Comparison of ENCODE assay signal across 7 mouse cellular contexts in genomic region chr19:42430981-42431380, GRCm38 (mm10). TPM values are rescaled to one million over a fixed set of nuclear protein-coding genes. Genes with fewer than 3 reads are reported as not detected.
DNase-seq lines count a peak whose midpoint lies in the region; ATAC-seq lines count a peak whose summit lies in the region.

No protein-coding gene starts in this region.

- H3K9ac ChIP-seq in lung, embryonic 15.5 days, result no peak overlapping the region
- H3K9ac ChIP-seq in forebrain, embryonic 12.5 days, result peak overlapping the region; percentile 73; the same call in 1 of the 2 replicates

- H3K4me1 ChIP-seq in lung, embryonic 15.5 days, result peaks cover 8% of the 10 kb centered on the region
- peaks cover 16% of the 10 kb centered on the region for H3K4me1 ChIP-seq in forebrain, embryonic 12.5 days
- H3K4me1 ChIP-seq in limb, embryonic 10.5 days, result peaks cover 22% of the 10 kb centered on the region

- peak overlapping the region; percentile 55 for H3K4me3 ChIP-seq in lung, embryonic 15.5 days
- peak overlapping the region; percentile 70 for H3K4me3 ChIP-seq in forebrain, embryonic 12.5 days (replicated peaks)
- peak overlapping the region; percentile 68 for H3K4me3 ChIP-seq in limb, embryonic 10.5 days

- H3K36me3 ChIP-seq in lung, embryonic 15.5 days, result no peaks in the 10 kb centered on the region
- no peaks in the 10 kb centered on the region for H3K36me3 ChIP-seq in forebrain, embryonic 12.5 days (replicated peaks)
- no peaks in the 10 kb centered on the region for H3K36me3 ChIP-seq in limb, embryonic 10.5 days

- H3K4me2 ChIP-seq in lung, embryonic 15.5 days, result peak overlapping the region; percentile 92
- H3K4me2 ChIP-seq in forebrain, embryonic 12.5 days, result peak overlapping the region; percentile 83

- H3K27ac ChIP-seq in lung, embryonic 15.5 days, result no peak overlapping the region
- no peak overlapping the region for H3K27ac ChIP-seq in forebrain, embryonic 12.5 days
- H3K27ac ChIP-seq in limb, embryonic 10.5 days, result no peak overlapping the region

- ATAC-seq in lung, embryonic 15.5 days (ENCODE audit: borderline replicate concordance, extremely low read depth, low FRiP score, low TSS enrichment), result peak; percentile 5; the same call in 1 of the 2 replicates
- ATAC-seq in forebrain, embryonic 12.5 days (ENCODE audit: low FRiP score), result no peak
- ATAC-seq in erythroblast, adult 5-6 weeks (replicated peaks; ENCODE audit: low FRiP score, poor library complexity, severe bottlenecking), result no peak
- ATAC-seq in erythroid progenitor cell, adult 5-6 weeks (replicated peaks; ENCODE audit: low FRiP score, poor library complexity, severe bottlenecking), result no peak

- H3K9me3 ChIP-seq in lung, embryonic 15.5 days, result no peaks in the 10 kb centered on the region
- H3K9me3 ChIP-seq in forebrain, embryonic 12.5 days, result no peaks in the 10 kb centered on the region
- H3K9me3 ChIP-seq in limb, embryonic 10.5 days (replicated peaks), result no peaks in the 10 kb centered on the region

- H3K27me3 ChIP-seq in lung, embryonic 15.5 days, result peaks cover 69% of the 10 kb centered on the region
- peaks cover 60% of the 10 kb centered on the region for H3K27me3 ChIP-seq in forebrain, embryonic 12.5 days
- peaks cover 80% of the 10 kb centered on the region for H3K27me3 ChIP-seq in limb, embryonic 10.5 days (ENCODE audit: low read depth, poor library complexity, severe bottlenecking)

- 4% methylated on average over 19 of the region's 19 CpGs for WGBS in lung, embryonic 15.5 days
- WGBS in forebrain, embryonic 12.5 days, result 2% methylated on average over 17 of the region's 19 CpGs
- WGBS in limb, embryonic 10.5 days, result 3% methylated on average over 19 of the region's 19 CpGs

- DNase-seq in lung, postnatal 4 days, result no peak
- no peak for DNase-seq in limb, embryonic 10.5 days (ENCODE audit: low spot score)
- DNase-seq in right cerebral cortex, postnatal 25 days, result peak; percentile 45

RNA-seq across cellular contexts. Expression of gene Crtac1, which starts 0.6 kb away (rescaled TPM):
- 1.4 and 2.0 TPM in 2 replicates for polyA plus RNA-seq in lung, embryonic 15.5 days (2015; fragmentation: Nextera tagmentation; extraction: Ambion mirVana)
- 8.6 and 9.3 TPM in 2 replicates for polyA plus RNA-seq in forebrain, embryonic 12.5 days (2016; fragmentation: Nextera tagmentation; extraction: Ambion mirVana)
- polyA plus RNA-seq in limb, embryonic 10.5 days (2016; fragmentation: Nextera tagmentation; extraction: Ambion mirVana), result 1.0 and 1.2 TPM in 2 replicates
- not detected in 2 replicates for total RNA-seq in erythroblast, adult 5-6 weeks (2015; ENCODE audit: low replicate concordance)
- not detected in 2 replicates for total RNA-seq in erythroblast, adult 5-6 weeks (2017; ENCODE audit: low replicate concordance)
- not detected in 2 replicates for total RNA-seq in erythroid progenitor cell, adult 5-6 weeks (2015; ENCODE audit: low replicate concordance)
- total RNA-seq in erythroid progenitor cell, adult 5-6 weeks (2017; ENCODE audit: low replicate concordance), result not detected in 2 replicates
